Mouse (Mus musculus): Measurements from ENCODE around the gene Sec16a. TPM values are rescaled to one million over a fixed set of nuclear protein-coding genes. Genes with fewer than 3 reads are reported as not detected.
"Not testable (repeated sequence)": the region's sequence is repeated elsewhere in the genome, so short reads cannot be mapped to it uniquely, and the experiment has no call there.

The Sec16a gene
- polyA plus RNA-seq, 1 experiment: not detected

DNA sequence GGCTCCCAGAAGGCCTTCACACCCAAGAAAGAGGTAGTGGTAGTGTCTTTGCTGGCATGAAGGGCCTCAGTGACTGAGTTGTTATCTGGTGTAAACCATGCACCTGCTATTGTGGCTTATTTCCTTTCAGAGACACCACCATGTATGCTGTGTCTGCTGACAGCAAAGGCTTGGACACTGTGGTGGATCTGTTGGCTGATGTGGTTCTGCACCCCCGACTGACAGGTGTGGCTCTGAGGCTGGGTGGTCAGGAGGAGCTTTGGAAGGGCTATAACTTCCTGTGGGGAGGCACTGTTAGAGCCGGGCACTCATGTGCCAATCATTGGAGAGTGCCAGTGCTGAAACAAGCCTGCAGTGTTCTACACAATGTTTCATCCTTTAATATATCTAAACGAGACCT is 54.1 kb downstream of the Sec16a start:
- Histone ChIP-seq H3K4me1 (ENCODE audit: control insufficient read depth, insufficient read depth, low read length) (peaks cover 15% of the 10 kb centered on the region), H3K4me3 (ENCODE audit: insufficient read depth, low read depth, low read length) (no peak overlapping the region), H3K27ac (ENCODE audit: insufficient read depth, low read depth, low read length) (no peak overlapping the region)
- TF ChIP-seq POLR2A (IDR thresholded peaks at IDR 0.05; ENCODE audit: insufficient read depth, low read depth, low read length) (no peak), CTCF (IDR thresholded peaks at IDR 0.05; ENCODE audit: insufficient read depth, low read depth, low read length) (no peak)
- WGBS: 78% methylated on average over 3 of the region's 3 CpGs

DNA sequence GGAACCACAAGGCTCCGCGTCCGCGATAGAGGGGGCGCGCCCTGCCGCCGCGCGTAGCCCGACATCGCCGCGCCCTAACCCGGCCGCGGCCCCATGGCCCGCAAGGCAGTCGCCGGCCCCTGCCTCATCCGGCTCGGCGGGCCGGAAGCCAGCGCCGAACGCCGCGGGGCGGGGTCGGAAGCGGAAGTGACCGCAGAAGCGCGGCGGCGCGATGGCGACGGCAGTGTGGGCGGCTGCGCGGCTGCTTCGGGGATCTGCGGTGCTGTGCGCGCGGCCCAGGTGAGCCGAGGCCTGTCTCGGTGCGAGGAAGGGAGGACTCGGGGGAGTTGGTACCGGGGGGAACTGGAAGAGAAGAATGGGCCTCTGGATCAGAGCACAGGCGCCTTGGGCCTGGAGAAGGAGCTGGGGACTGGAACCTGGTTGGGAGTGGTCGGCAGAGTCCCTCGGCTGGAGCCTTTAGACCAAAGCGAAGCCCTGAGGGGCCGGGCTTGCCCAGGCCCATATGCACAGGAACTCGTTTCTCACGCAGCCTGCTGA is 55.8 kb downstream of the Sec16a start, which contains the start of the genes Entr1 and Pmpca:
Entr1 (minus strand) TSS at position 163 of the 537 bp plus-strand sequence.
Pmpca (plus strand) TSS at position 186 of the 537 bp plus-strand sequence.
- peaks cover 15% of the 10 kb centered on the region for H3K4me1 ChIP-seq (ENCODE audit: control insufficient read depth, insufficient read depth, low read length)
- under 1% methylated on average over 58 of the region's 60 CpGs for WGBS
- H3K27ac ChIP-seq (ENCODE audit: insufficient read depth, low read depth, low read length): no peak within 1 kb of the TSS
- peak within 1 kb of the TSS; percentile 73 for H3K4me3 ChIP-seq (ENCODE audit: insufficient read depth, low read depth, low read length)
- TF ChIP-seq CTCF (IDR thresholded peaks at IDR 0.05; ENCODE audit: insufficient read depth, low read depth, low read length) (no peak), POLR2A (IDR thresholded peaks at IDR 0.05; ENCODE audit: insufficient read depth, low read depth, low read length) (peak; percentile 87)

DNA sequence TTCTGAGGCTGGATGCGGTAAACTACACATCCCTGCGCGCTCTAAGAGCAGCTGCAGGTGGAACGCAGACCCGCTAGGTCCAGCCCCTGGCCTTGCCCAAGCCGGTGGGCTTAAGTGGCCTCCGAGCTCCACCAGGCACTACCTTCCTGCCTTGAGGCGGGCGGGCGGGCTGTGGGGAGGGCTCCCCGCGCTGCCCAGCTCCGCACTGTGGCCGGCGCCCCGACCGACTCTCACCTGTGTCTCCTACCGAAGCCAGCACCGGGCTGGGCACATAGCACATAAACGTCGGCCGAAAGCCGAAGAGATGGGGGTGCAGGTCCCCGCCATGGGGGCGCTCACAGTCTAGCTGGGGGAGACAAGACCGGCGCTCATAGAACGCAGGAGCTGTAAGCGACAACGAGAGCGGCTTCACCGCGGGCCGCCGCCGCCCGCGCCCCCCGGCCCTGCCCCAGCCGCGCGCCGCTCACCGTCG is 56.3 kb downstream of the Sec16a start:
- TF ChIP-seq CTCF (IDR thresholded peaks at IDR 0.05; ENCODE audit: insufficient read depth, low read depth, low read length): no peak
- no peak for TF ChIP-seq POLR2A (IDR thresholded peaks at IDR 0.05; ENCODE audit: insufficient read depth, low read depth, low read length)
- H3K27ac ChIP-seq (ENCODE audit: insufficient read depth, low read depth, low read length): no peak overlapping the region
- peak overlapping the region; percentile 73 for H3K4me3 ChIP-seq (ENCODE audit: insufficient read depth, low read depth, low read length)
- WGBS: under 1% methylated on average over 45 of the region's 45 CpGs
- H3K4me1 ChIP-seq (ENCODE audit: control insufficient read depth, insufficient read depth, low read length): peaks cover 15% of the 10 kb centered on the region

DNA sequence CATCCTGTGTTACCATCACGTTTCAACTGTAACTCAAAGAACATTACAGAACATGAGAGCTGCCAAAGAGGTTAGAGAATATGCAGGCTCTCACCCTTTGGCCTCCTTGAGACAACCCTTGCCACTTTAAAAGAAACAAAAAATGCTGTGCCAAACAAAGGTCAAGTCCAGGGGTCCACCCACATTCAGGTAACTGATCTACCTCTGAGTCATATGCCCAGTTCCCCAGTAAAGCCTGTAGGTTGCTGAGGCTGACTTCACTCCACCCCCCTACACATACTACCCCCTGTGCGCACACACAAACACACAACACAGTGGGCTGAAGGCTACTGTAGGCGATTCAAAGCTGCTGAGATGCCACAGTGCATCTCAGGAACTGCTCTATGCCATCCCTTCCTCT is 57.3 kb downstream of the Sec16a start:
- Histone ChIP-seq H3K27ac (ENCODE audit: insufficient read depth, low read depth, low read length) (no peak overlapping the region), H3K4me1 (ENCODE audit: control insufficient read depth, insufficient read depth, low read length) (peaks cover 15% of the 10 kb centered on the region), H3K4me3 (ENCODE audit: insufficient read depth, low read depth, low read length) (no peak overlapping the region)
- WGBS: 80% methylated on average over 3 of the region's 3 CpGs
- TF ChIP-seq POLR2A (IDR thresholded peaks at IDR 0.05; ENCODE audit: insufficient read depth, low read depth, low read length) (no peak), CTCF (IDR thresholded peaks at IDR 0.05; ENCODE audit: insufficient read depth, low read depth, low read length) (no peak)

DNA sequence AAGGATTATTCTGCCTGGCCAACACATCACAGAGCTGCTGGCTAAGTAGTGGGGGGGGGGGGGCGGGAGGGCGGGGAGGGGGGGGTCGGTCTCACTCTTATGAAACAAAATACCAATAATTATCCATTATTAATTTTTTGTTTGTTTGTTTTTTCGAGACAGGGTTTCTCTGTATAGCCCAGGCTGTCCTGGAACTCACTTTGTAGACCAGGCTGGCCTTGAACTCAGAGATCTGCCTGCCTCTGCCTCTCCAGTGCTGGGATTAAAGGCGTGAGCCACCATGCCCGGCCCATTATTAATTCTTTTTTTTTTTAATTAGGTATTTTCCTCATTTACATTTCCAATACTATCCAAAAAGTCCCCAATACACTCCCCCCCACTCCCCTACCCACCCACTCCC is 64.1 kb downstream of the Sec16a start:
- WGBS: 32% methylated on average over 6 of the region's 6 CpGs

DNA sequence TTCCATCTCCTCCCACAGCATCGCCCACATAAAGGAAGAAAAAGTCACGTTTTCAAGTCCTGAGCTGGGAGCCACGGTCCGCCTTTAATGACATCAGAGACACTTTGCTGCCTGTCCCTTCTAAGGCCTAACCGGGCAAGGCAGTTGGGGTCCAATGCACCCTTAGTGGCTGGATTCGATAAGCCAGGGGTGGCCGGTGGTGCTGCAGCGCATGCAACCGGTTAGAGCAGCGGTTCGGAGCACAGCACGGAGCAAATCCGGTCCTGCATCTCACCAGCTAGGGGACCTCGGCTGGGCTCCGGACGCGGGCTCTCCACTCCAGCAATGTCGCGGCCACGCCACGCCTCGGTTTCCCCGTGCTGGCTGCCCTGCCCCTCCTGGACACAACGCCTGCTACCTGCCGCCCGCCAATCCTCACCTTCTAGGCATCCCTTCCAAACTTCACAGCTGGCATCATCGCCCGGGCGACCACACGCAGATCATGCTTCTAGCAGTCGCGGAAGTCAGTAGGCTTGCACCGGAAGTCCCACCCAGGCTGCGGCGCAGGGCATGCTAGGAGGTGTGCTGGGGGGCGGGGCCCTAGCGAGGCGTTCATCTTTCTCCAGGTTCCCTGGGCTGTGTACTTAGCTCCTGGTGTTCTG is 64.8 kb downstream of the Sec16a start, which contains the start of gene Snapc4:
Snapc4 (minus strand) TSS at position 523 of the 641 bp plus-strand sequence.
- WGBS: under 1% methylated on average over 38 of the region's 38 CpGs
- TF ChIP-seq POLR2A (IDR thresholded peaks at IDR 0.05; ENCODE audit: insufficient read depth, low read depth, low read length): no peak
- TF ChIP-seq CTCF (IDR thresholded peaks at IDR 0.05; ENCODE audit: insufficient read depth, low read depth, low read length): no peak
- no peaks in the 10 kb centered on the region for H3K4me1 ChIP-seq (ENCODE audit: control insufficient read depth, insufficient read depth, low read length)
- peak within 1 kb of the TSS; percentile 58 for H3K4me3 ChIP-seq (ENCODE audit: insufficient read depth, low read depth, low read length)
- no peak within 1 kb of the TSS for H3K27ac ChIP-seq (ENCODE audit: insufficient read depth, low read depth, low read length)

More for the DNA sequence above, 64.1 kb downstream of the Sec16a start:
- not testable (repeated sequence) for H3K4me1 ChIP-seq (ENCODE audit: control insufficient read depth, insufficient read depth, low read length); H3K27ac ChIP-seq (ENCODE audit: insufficient read depth, low read depth, low read length)
- peak overlapping the region; percentile 58 for H3K4me3 ChIP-seq (ENCODE audit: insufficient read depth, low read depth, low read length)

DNA sequence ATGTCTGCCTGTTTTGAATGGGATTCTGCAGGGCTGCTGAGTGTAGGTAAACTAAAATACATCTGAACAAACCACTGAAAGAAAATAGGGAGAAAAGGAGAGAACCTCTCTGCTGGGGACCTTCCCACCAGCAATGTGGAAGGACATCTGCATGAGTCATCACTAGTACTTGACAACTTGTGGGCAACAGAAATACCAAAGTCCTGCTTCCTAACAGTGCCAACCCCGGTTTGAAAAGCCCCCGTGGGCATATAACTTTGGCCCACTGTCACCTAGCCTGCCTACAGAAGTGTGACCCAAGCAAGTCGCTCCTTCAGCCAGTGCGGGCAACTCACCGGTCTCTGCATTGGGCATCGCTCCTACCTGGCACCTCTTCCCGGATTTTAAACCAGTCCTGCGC is 72.6 kb downstream of the Sec16a start:
- no peak overlapping the region for H3K27ac ChIP-seq (ENCODE audit: insufficient read depth, low read depth, low read length)
- H3K4me1 ChIP-seq (ENCODE audit: control insufficient read depth, insufficient read depth, low read length): no peaks in the 10 kb centered on the region
- no peak overlapping the region for H3K4me3 ChIP-seq (ENCODE audit: insufficient read depth, low read depth, low read length)
- TF ChIP-seq POLR2A (IDR thresholded peaks at IDR 0.05; ENCODE audit: insufficient read depth, low read depth, low read length) (no peak), CTCF (IDR thresholded peaks at IDR 0.05; ENCODE audit: insufficient read depth, low read depth, low read length) (no peak)
- WGBS: 94% methylated on average over 8 of the region's 8 CpGs

DNA sequence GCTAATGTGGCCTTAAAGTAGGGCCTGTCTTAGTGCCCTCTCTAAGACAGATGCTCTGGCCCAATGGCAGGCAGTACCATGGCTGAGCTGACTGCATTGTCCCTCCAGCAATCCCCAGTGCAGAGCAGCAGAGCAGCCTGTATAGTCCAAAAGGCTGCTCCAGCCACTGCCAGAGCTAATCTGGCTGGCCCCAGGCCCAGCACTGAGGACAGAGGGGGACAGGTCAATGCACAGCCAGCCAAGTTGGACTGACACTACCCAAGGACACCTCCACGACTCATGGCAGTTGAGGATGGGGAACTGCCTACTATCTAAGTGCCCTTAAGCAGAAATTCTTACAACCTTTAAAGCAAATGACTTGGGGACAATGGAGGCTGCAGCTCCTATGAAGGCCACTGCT is 76.4 kb downstream of the Sec16a start:
- Histone ChIP-seq H3K4me1 (ENCODE audit: control insufficient read depth, insufficient read depth, low read length) (no peaks in the 10 kb centered on the region), H3K27ac (ENCODE audit: insufficient read depth, low read depth, low read length) (no peak overlapping the region), H3K4me3 (ENCODE audit: insufficient read depth, low read depth, low read length) (no peak overlapping the region)
- WGBS: 75% methylated on average over 1 of the region's 1 CpGs
- TF ChIP-seq POLR2A (IDR thresholded peaks at IDR 0.05; ENCODE audit: insufficient read depth, low read depth, low read length) (no peak), CTCF (IDR thresholded peaks at IDR 0.05; ENCODE audit: insufficient read depth, low read depth, low read length) (no peak)

DNA sequence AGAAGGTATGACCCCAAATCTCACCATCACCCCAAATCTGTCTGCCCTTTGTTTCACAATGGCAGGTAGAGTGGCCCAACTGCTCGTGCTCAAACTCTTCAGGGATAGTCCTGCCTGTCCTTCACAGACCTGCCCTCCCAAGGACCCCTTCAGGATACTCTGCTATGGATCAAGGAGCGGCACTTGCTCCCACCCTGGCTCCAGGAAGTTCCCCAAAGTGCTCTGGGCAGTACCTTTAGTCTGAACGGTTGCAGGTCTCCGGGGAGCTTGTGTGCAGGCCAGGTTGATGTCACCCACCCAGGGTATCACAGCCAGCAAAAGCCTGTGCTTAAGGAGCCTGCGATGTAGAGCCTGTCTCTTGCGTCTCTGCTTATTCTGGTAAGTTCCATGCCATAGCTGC is 77.1 kb downstream of the Sec16a start:
- no peak overlapping the region for H3K4me3 ChIP-seq (ENCODE audit: insufficient read depth, low read depth, low read length)
- H3K4me1 ChIP-seq (ENCODE audit: control insufficient read depth, insufficient read depth, low read length): no peaks in the 10 kb centered on the region
- no peak overlapping the region for H3K27ac ChIP-seq (ENCODE audit: insufficient read depth, low read depth, low read length)
- TF ChIP-seq CTCF (IDR thresholded peaks at IDR 0.05; ENCODE audit: insufficient read depth, low read depth, low read length) (no peak), POLR2A (IDR thresholded peaks at IDR 0.05; ENCODE audit: insufficient read depth, low read depth, low read length) (no peak)
- 94% methylated on average over 6 of the region's 6 CpGs for WGBS
